Mouse (Mus musculus) lung, postnatal 0 days (tissue): ENCODE measurements at regions not wholly inside any gene's neighbourhood (a gene's known extent, or its start where the extent isn't known, plus 50 kb on each side); places are given as distances from the start of the nearest gene placed in this dataset.

ENCODE experiments used
- CTCF ChIP-seq: IDR thresholded peaks from 2 replicates; pipeline ENCODE4 v1.5.1; 2016; ENCODE audit warnings: antibody characterized with exemption, mild to moderate bottlenecking
- EP300 ChIP-seq: IDR thresholded peaks from 2 replicates; pipeline ENCODE4 v1.6.1; 2016; ENCODE audit warnings: antibody characterized with exemption, mild to moderate bottlenecking, control low read depth

DNA sequence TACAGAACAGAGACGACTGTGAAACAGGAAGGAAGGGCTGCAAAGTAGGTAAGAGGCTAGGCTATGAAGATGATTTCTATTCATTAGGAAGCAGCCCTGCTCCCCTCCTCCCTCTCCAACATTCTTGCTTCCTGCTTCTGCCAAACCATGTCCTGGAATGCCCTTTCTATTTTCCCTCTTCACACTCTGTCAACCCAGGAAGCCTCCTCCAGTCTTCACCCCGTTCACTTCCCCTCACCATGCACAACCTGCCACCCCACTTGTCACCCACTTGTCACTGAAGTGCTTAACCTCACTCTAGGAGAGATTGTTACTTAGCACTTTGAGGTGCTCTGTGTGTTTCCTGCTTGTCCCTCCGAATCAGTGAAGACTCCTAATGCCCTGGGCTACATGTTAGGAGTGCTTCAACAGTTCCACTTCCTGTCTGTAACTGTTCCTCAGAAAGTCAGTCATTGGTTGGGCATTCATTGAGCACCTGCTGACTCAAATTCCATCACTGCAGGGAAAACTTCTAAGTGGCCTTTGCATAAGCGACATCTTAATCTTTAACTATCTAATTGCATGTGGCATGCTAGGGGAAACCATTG, 87.0 kb downstream of the Ptger2 start:
- TF ChIP-seq CTCF = no peak
- TF ChIP-seq EP300 = no peak
